Mouse (Mus musculus) thymus, adult 2 months (tissue): ENCODE results near the gene Olfr1383. TPM values are rescaled to one million over a fixed set of nuclear protein-coding genes. Genes with fewer than 3 reads are reported as not detected.
"Not testable (repeated sequence)": the region's sequence is repeated elsewhere in the genome, so short reads cannot be mapped to it uniquely, and the experiment has no call there.

Source experiments
- DNase-seq: peaks from one replicate; pipeline ENCODE4 v3.0.0; 2021
- H3K27ac ChIP-seq: fragments of 200-500 bp; 2 replicates; pipeline ENCODE4 v1.5.1; 2012; ENCODE audit warnings: low read length, control low read depth; ENCODE audit not compliant: control insufficient read depth, insufficient read depth
- H3K27me3 ChIP-seq: fragments of 200-500 bp; 2 replicates; pipeline ENCODE4 v1.6.1; 2012; ENCODE audit warnings: mild to moderate bottlenecking, low read length, moderate library complexity, mixed read lengths; ENCODE audit not compliant: control insufficient read depth, insufficient read depth
- H3K36me3 ChIP-seq: fragments of 200-500 bp; 2 replicates; pipeline ENCODE4 v1.6.1; 2012; ENCODE audit warnings: mild to moderate bottlenecking, low read length, moderate library complexity; ENCODE audit not compliant: control insufficient read depth, insufficient read depth
- H3K4me1 ChIP-seq: fragments of 200-500 bp; replicated peaks from 2 replicates; pipeline ENCODE4 v1.6.1; 2012; ENCODE audit warnings: low read length; ENCODE audit not compliant: control insufficient read depth, insufficient read depth
- H3K4me3 ChIP-seq: fragments of 200-500 bp; 2 replicates; pipeline ENCODE4 v1.5.1; 2012; ENCODE audit warnings: mild to moderate bottlenecking, low read length, control low read depth, moderate library complexity; ENCODE audit not compliant: control insufficient read depth, insufficient read depth
- CTCF ChIP-seq: fragments of 200-500 bp; IDR thresholded peaks from 2 replicates; pipeline ENCODE4 v1.5.1; 2012; ENCODE audit warnings: mild to moderate bottlenecking, control low read depth, low read length, moderate library complexity, borderline replicate concordance; ENCODE audit not compliant: control insufficient read depth, poor library complexity, insufficient read depth; ENCODE audit errors: extremely low read depth
- POLR2A ChIP-seq: fragments of 200-500 bp; IDR thresholded peaks from 2 replicates; pipeline ENCODE4 v1.6.1; 2012; ENCODE audit warnings: mild to moderate bottlenecking, low read length, control low read depth, moderate library complexity; ENCODE audit not compliant: control insufficient read depth, poor library complexity, insufficient read depth; ENCODE audit errors: extremely low read depth
- whole genome bisulfite sequencing: fragments of 180-500 bp; shearing (Covaris S2); methylation state at CpG from one replicate; pipeline ENCODE4 v1.1.7; 2018; 5-methylcytosine and 5-hydroxymethylcytosine counted together
- polyA plus RNA-seq: library from polyadenylated mRNA; depleted of rRNA; stranded (reverse); fragments of >200 nt; gene quantifications from 2 replicates; pipeline ENCODE4 v1.2.3, GENCODE M21; 2012; rRNA removed

The Olfr1383 gene
- polyA plus RNA-seq = not detected in 2 replicates

DNA sequence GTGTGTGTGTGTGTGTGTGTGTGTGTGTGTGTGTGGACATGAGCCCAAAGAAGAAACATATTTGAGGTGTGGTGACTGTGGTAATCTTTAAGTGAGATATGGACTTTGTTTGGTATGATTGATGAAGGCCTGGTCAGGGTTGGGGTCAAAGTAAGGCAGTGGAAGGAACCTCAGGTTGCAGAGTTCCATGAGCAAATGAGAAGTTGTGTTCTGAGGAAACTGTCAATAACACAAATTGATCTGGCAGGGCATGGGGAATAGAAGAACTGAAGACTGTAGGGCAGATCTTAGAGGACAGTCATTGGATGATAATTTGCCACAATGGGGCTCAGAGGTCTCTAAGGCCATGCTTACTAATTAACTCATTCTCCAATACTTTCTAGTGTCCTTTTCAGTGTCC is at the start of gene Olfr1383:
Gene Olfr1383, plus strand, starts transcription at position 301 of the 400 bp plus-strand sequence.
- Histone ChIP-seq H3K36me3 (no peaks in the 10 kb centered on the region), H3K4me1 (no peaks in the 10 kb centered on the region), H3K27me3 (no peaks in the 10 kb centered on the region), H3K4me3 (no peak within 1 kb of the TSS), H3K27ac (no peak within 1 kb of the TSS)
- TF ChIP-seq POLR2A (no peak), CTCF (no peak)
- no peak for DNase-seq

DNA sequence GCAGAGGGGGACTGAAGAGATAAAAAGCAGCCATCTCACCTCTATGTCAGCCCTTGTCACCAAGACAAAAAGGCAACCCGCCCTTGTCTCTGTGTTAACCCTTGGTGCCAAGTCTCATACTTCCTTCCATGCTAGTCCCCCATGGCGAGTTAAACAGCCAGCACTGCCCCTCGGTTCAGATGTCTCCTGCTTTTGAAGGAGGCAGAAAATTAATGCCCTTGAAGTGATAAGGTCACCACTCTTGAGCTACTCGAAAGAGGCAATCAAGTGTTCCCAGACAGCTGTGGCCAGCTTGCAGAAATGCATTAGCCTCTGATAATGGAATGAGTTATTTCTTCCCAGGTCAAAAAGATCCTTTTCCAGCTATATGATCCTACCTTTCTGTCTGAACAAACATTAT is 33.5 kb upstream of the Olfr1383 start:
- WGBS = 70% methylated on average over 4 of the region's 4 CpGs
- no peaks in the 10 kb centered on the region for H3K27me3 ChIP-seq
- H3K27ac ChIP-seq = no peak overlapping the region
- no peak for DNase-seq
- no peaks in the 10 kb centered on the region for H3K4me1 ChIP-seq
- TF ChIP-seq CTCF (no peak), POLR2A (no peak)
- H3K4me3 ChIP-seq = no peak overlapping the region
- no peaks in the 10 kb centered on the region for H3K36me3 ChIP-seq

DNA sequence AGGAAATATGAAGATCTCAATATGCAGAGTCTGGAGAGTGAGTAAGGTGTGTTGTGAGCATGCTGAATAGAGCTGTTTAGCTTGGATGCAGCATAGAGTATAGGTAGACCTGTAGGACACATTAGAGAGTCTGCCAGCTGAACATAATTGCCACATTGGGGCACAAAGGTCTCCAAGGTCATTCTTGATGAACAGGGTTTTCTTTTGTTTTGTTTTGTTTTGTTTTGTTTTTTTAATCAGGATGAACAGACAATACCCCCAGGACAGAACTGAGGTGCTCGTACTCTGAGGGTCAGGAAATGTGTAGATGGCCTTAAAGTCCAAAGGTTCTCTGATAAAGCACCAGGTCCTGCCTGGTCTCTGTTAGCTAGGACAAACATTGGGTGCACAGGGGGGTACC is 30.7 kb upstream of the Olfr1383 start, which contains the start of gene Olfr1385:
Gene Olfr1385, plus strand, starts transcription at position 301 of the 400 bp plus-strand sequence.
- H3K36me3 ChIP-seq, DNase-seq, H3K4me3 ChIP-seq, H3K27me3 ChIP-seq, H3K27ac ChIP-seq, H3K4me1 ChIP-seq: not testable (repeated sequence)
- 75% methylated on average over 1 of the region's 1 CpGs for WGBS

DNA sequence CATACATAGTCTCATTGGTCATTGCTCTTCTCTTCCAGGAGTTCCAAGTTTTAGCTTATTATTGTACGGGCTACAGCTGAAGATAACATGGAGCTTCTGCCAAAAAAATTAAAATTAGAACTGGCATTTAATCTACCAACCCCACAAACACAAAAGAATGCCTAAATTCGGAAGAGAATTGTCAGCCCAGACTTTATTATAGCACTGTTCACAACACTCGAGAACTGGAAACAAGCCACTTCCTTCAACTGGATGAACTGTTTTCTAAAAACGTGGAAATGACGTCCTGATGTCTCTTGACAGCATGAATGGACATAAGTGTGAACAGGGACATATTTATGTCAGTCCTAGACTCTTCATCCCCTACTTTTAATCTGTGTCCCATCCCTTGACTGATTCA is 1.4 kb upstream of the Olfr1383 start:
- no peaks in the 10 kb centered on the region for H3K4me1 ChIP-seq
- TF ChIP-seq CTCF = no peak
- TF ChIP-seq POLR2A = no peak
- H3K36me3 ChIP-seq = no peaks in the 10 kb centered on the region
- DNase-seq = no peak
- no peak overlapping the region for H3K27ac ChIP-seq
- H3K27me3 ChIP-seq = no peaks in the 10 kb centered on the region
- no peak overlapping the region for H3K4me3 ChIP-seq
- 69% methylated on average over 5 of the region's 5 CpGs for WGBS

DNA sequence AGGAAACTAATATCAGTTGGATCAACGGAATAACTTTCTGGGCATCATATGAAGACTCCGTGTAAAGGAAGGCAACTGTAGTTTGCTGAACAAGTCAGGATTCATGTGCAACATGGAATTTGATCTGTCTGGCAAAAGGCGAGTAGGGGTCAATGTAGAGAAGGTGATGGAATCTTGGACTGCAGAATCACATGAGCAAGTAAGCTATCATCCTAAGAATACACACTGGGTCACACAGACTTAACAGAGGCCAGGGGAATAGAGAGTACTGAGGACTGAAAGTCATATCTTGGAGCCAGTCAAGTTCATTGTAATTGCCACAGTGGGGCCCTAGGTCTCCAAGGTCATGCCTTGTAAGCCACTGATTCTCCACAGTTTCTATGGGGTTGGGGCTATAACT is 8.5 kb downstream of the Olfr1383 start, which contains the start of gene Olfr1382:
Gene Olfr1382, plus strand, starts transcription at position 301 of the 400 bp plus-strand sequence.
- WGBS = 89% methylated on average over 3 of the region's 3 CpGs
- Histone ChIP-seq H3K36me3 (no peaks in the 10 kb centered on the region), H3K27ac (no peak within 1 kb of the TSS), H3K4me1 (no peaks in the 10 kb centered on the region), H3K4me3 (no peak within 1 kb of the TSS), H3K27me3 (no peaks in the 10 kb centered on the region)
- no peak for DNase-seq
- TF ChIP-seq POLR2A (no peak), CTCF (no peak)

DNA sequence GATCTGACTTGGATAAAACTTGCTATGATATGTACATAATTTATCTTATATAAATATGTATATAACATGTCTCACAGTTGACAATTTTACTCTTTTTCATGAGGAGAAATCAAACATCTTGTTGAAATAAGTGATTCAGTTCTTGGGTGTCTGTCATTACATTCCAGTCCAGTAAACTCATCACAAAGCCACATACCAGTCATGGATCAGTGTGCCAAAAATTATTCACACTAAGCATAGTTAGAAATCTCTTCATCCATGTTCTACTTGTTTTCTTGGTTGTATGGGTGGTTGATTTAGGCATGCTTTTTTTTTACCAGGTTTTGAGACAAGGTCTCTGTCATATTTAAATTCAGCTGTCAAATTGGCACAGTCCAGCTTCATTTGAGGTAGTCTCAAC is 13.3 kb downstream of the Olfr1383 start:
- TF ChIP-seq CTCF (no peak), POLR2A (no peak)
- Histone ChIP-seq H3K27ac (no peak overlapping the region), H3K27me3 (no peaks in the 10 kb centered on the region), H3K4me1 (no peaks in the 10 kb centered on the region), H3K36me3 (no peaks in the 10 kb centered on the region), H3K4me3 (no peak overlapping the region)
- no peak for DNase-seq

DNA sequence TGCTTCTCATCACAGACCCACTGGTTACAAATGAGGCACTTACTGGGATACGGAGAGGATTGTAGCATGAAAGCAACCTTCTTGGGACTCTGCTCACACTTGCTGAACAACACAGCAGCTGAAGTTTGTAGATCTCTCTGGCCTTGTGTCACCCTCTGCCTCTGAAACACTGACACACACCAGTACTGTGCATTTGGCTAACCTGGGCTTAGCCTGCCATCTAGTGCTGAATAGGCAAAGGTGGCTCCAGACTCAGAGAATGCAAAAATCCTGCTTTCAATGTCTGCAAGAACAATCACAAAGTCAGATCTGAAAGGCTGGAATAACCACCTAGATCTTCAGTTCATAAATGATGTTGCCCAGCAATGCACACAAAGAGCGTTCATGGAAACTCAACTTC is 17.2 kb downstream of the Olfr1383 start:
- 94% methylated on average over 2 of the region's 2 CpGs for WGBS
- not testable (repeated sequence) for DNase-seq

DNA sequence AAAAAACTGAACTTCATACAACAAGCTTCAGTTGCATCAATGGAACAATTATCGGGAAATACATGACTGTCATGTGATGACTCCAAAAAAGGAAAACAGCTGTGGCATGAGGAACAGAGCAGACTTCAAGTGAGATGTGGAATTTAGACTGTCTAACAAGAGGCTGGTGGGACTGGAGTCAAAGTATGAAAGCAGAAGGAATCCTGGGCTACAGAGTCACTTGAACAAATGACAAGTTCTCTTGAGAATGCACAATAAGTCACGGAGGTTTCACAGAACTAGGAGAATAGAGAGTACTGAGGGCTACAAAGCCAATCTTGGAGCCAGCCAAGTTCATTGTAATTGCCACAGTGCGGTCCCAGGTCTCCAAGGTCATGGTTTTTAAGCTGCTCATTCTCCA is 23.7 kb downstream of the Olfr1383 start, which contains the start of gene Olfr1381:
Gene Olfr1381, plus strand, starts transcription at position 301 of the 400 bp plus-strand sequence.
- H3K27me3 ChIP-seq, H3K4me1 ChIP-seq, H3K27ac ChIP-seq, H3K4me3 ChIP-seq, H3K36me3 ChIP-seq, DNase-seq: not testable (repeated sequence)
- 85% methylated on average over 3 of the region's 3 CpGs for WGBS

More for the DNA sequence above, 17.2 kb downstream of the Olfr1383 start:
- not testable (repeated sequence) for H3K36me3 ChIP-seq, H3K4me3 ChIP-seq, H3K27me3 ChIP-seq, H3K4me1 ChIP-seq, H3K27ac ChIP-seq

DNA sequence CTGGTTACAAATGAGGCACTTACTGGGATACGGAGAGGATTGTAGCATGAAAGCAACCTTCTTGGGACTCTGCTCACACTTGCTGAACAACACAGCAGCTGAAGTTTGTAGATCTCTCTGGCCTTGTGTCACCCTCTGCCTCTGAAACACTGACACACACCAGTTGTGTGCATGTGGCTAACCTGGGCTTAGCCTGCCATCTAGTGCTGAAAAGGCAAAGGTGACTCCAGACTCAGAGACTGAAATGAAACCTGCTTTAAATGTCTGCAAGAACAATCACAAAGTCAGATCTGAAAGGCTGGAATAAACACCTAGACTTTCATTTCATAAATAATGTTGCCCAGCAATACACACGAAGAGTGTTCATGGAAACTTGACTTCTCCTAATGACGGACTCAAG is 34.6 kb downstream of the Olfr1383 start:
- not testable (repeated sequence) for DNase-seq, H3K4me3 ChIP-seq, H3K36me3 ChIP-seq, H3K27me3 ChIP-seq, H3K27ac ChIP-seq, H3K4me1 ChIP-seq
- 80% methylated on average over 3 of the region's 3 CpGs for WGBS

DNA sequence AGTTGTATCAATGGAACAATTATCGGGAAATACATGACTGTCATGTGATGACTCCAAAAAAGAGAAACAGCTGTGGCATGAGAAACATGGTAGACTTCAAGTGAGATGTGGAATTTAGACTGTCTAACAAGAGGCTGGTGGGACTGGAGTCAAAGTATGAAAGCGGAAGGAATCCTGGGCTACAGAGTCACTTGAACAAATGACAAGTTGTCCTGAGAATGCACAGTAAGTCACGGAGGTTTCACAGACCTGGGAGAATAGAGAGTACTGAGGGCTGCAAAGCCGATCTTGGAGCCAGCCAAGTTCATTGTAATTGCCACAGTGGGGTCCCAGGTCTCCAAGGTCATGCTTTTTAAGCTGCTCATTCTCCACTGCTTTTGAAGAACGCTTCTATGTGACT is 37.1 kb downstream of the Olfr1383 start, which contains the start of gene Olfr1380:
Gene Olfr1380, plus strand, starts transcription at position 301 of the 400 bp plus-strand sequence.
- not testable (repeated sequence) for DNase-seq, H3K4me3 ChIP-seq, H3K27ac ChIP-seq, H3K27me3 ChIP-seq, H3K36me3 ChIP-seq, H3K4me1 ChIP-seq
- WGBS = 83% methylated on average over 5 of the region's 5 CpGs
